Mouse (Mus musculus): ENCODE data around the gene Zfp383.
"Not testable (repeated sequence)": the region's sequence is repeated elsewhere in the genome, so short reads cannot be mapped to it uniquely, and the experiment has no call there.

Zfp383 gene

GRCm38 (mm10) chr7:29941027-29941426 is 33.0 kb downstream of the Zfp383 start:
- no peak for DNase-seq (ENCODE audit: low read depth)

- DNase-seq (ENCODE audit: low read depth): no peak
Measured at GRCm38 (mm10) chr7:29942740-29943139, 34.7 kb downstream of the Zfp383 start.

GRCm38 (mm10) chr7:29943720-29944119 is 35.7 kb downstream of the Zfp383 start:
- no peak for DNase-seq (ENCODE audit: low read depth)

GRCm38 (mm10) chr7:29944201-29944600 is 36.2 kb downstream of the Zfp383 start:
- no peak for DNase-seq (ENCODE audit: low read depth)

- no peak for DNase-seq (ENCODE audit: low read depth)
Measured at GRCm38 (mm10) chr7:29953086-29953485, 45.1 kb downstream of the Zfp383 start.

- peak; percentile 74 for DNase-seq (ENCODE audit: low read depth)
Measured at GRCm38 (mm10) chr7:29953513-29954401, 45.7 kb downstream of the Zfp383 start, which contains the start of gene Zfp74. Gene Zfp74, minus strand, starts transcription at chr7:29954089.

GRCm38 (mm10) chr7:29954731-29955130 is 46.7 kb downstream of the Zfp383 start:
- DNase-seq (ENCODE audit: low read depth): peak; percentile 60

GRCm38 (mm10) chr7:29956257-29956656 is 48.2 kb downstream of the Zfp383 start:
- DNase-seq (ENCODE audit: low read depth): no peak

- DNase-seq (ENCODE audit: low read depth): no peak
Measured at GRCm38 (mm10) chr7:29958125-29958724, 50.2 kb downstream of the Zfp383 start.

GRCm38 (mm10) chr7:29959004-29959403 is 51.0 kb downstream of the Zfp383 start:
- no peak for DNase-seq (ENCODE audit: low read depth)

GRCm38 (mm10) chr7:29965115-29965810 is 57.2 kb downstream of the Zfp383 start:
- DNase-seq (ENCODE audit: low read depth): not testable (repeated sequence)

All from fibroblast of lung, adult 2 months (primary cell).